Mouse (Mus musculus): Measurements from ENCODE around the gene Hltf. TPM values are rescaled to one million over a fixed set of nuclear protein-coding genes. Genes with fewer than 3 reads are reported as not detected.
A peak's percentile ranks its signal among the peaks of the same experiment; 100 is the strongest.

Hltf gene
- polyA plus RNA-seq, 1 experiment from 2014 or later, result 18.0 TPM

GRCm38 (mm10) chr3:20136868-20137581 is 79.4 kb downstream of the Hltf start:
- no peak overlapping the region for H3K4me2 ChIP-seq (ENCODE audit: low read depth, low read length)
- no peaks in the 10 kb centered on the region for H3K9me3 ChIP-seq (replicated peaks; ENCODE audit: control insufficient read depth, low read length)
- H3K4me3 ChIP-seq (replicated peaks; ENCODE audit: low read length), result no peak overlapping the region
- H3K4me1 ChIP-seq (ENCODE audit: control insufficient read depth, insufficient read depth, low read length), result no peaks in the 10 kb centered on the region
- no peak overlapping the region; the same call in 1 of the 2 replicates for H3K27ac ChIP-seq (ENCODE audit: low read length)
- ATAC-seq (ENCODE audit: insufficient read depth, low FRiP score), result no peak
- WGBS, result 84% methylated on average over 9 of the region's 9 CpGs
- 0 out of 2 replicates have a peak, but pooled peaks cover 9% of the 10 kb centered on the region for H3K36me3 ChIP-seq (ENCODE audit: control insufficient read depth, insufficient read depth, low read length)
- no peak overlapping the region for H3K9ac ChIP-seq (ENCODE audit: low read length)
- no peaks in the 10 kb centered on the region for H3K27me3 ChIP-seq (ENCODE audit: control insufficient read depth, insufficient read depth, low read length)

- H3K36me3 ChIP-seq (ENCODE audit: control insufficient read depth, insufficient read depth, low read length), result 0 out of 2 replicates have a peak, but pooled peaks cover 9% of the 10 kb centered on the region
- no peak for ATAC-seq (ENCODE audit: insufficient read depth, low FRiP score)
- no peaks in the 10 kb centered on the region for H3K27me3 ChIP-seq (ENCODE audit: control insufficient read depth, insufficient read depth, low read length)
- no peak overlapping the region for H3K9ac ChIP-seq (ENCODE audit: low read length)
- H3K4me1 ChIP-seq (ENCODE audit: control insufficient read depth, insufficient read depth, low read length), result no peaks in the 10 kb centered on the region
- no peak overlapping the region for H3K4me2 ChIP-seq (ENCODE audit: low read depth, low read length)
- H3K27ac ChIP-seq (ENCODE audit: low read length), result no peak overlapping the region
- H3K9me3 ChIP-seq (replicated peaks; ENCODE audit: control insufficient read depth, low read length), result no peaks in the 10 kb centered on the region
- H3K4me3 ChIP-seq (replicated peaks; ENCODE audit: low read length), result no peak overlapping the region
Observed at GRCm38 (mm10) chr3:20141240-20141639, 83.6 kb downstream of the Hltf start.

- H3K27ac ChIP-seq (ENCODE audit: low read length), result no peak overlapping the region
- no peak overlapping the region for H3K4me2 ChIP-seq (ENCODE audit: low read depth, low read length)
- H3K9ac ChIP-seq (ENCODE audit: low read length), result no peak overlapping the region
- peak; percentile 56; the same call in 1 of the 2 replicates for ATAC-seq (ENCODE audit: insufficient read depth, low FRiP score)
- 0 out of 2 replicates have a peak, but pooled peaks cover 9% of the 10 kb centered on the region for H3K36me3 ChIP-seq (ENCODE audit: control insufficient read depth, insufficient read depth, low read length)
- 48% methylated on average over 1 of the region's 1 CpGs for WGBS
- no peaks in the 10 kb centered on the region for H3K9me3 ChIP-seq (replicated peaks; ENCODE audit: control insufficient read depth, low read length)
- H3K4me1 ChIP-seq (ENCODE audit: control insufficient read depth, insufficient read depth, low read length), result no peaks in the 10 kb centered on the region
- H3K27me3 ChIP-seq (ENCODE audit: control insufficient read depth, insufficient read depth, low read length), result no peaks in the 10 kb centered on the region
- H3K4me3 ChIP-seq (replicated peaks; ENCODE audit: low read length), result no peak overlapping the region
Observed at GRCm38 (mm10) chr3:20141679-20142078, 84.1 kb downstream of the Hltf start.

GRCm38 (mm10) chr3:20142101-20142500 is 84.5 kb downstream of the Hltf start:
- H3K27ac ChIP-seq (ENCODE audit: low read length), result no peak overlapping the region
- no peak overlapping the region for H3K9ac ChIP-seq (ENCODE audit: low read length)
- H3K4me2 ChIP-seq (ENCODE audit: low read depth, low read length), result no peak overlapping the region
- no peaks in the 10 kb centered on the region for H3K9me3 ChIP-seq (replicated peaks; ENCODE audit: control insufficient read depth, low read length)
- H3K36me3 ChIP-seq (ENCODE audit: control insufficient read depth, insufficient read depth, low read length), result 0 out of 2 replicates have a peak, but pooled peaks cover 6% of the 10 kb centered on the region
- H3K4me1 ChIP-seq (ENCODE audit: control insufficient read depth, insufficient read depth, low read length), result no peaks in the 10 kb centered on the region; the same call in 1 of the 2 replicates
- H3K4me3 ChIP-seq (replicated peaks; ENCODE audit: low read length), result no peak overlapping the region
- H3K27me3 ChIP-seq (ENCODE audit: control insufficient read depth, insufficient read depth, low read length), result no peaks in the 10 kb centered on the region
- WGBS, result 75% methylated on average over 2 of the region's 2 CpGs
- ATAC-seq (ENCODE audit: insufficient read depth, low FRiP score), result no peak

DNA sequence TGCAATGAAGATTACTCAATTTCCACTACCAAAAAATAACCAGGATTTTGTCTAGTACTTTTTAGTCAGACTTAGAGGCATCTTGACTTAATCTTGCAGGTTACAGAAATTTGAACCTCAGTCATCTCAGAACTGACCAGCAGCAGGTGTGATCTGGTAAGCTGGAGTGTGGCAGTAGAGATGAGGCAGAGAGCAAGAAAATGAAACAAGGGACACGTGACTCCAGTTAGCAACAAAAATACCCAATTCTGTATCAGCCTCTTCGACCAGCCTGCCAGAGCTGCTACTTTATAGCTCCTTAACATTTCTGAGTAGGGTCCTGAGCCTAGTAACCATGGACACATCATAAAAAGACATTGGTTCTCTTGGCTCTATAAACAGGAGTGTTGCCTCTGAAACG is 85.0 kb downstream of the Hltf start:
- no peak for ATAC-seq (ENCODE audit: insufficient read depth, low FRiP score)
- 74% methylated on average over 3 of the region's 3 CpGs for WGBS
- Histone ChIP-seq H3K36me3 (ENCODE audit: control insufficient read depth, insufficient read depth, low read length) (0 out of 2 replicates have a peak, but pooled peaks cover 5% of the 10 kb centered on the region), H3K4me3 (replicated peaks; ENCODE audit: low read length) (no peak overlapping the region), H3K9ac (ENCODE audit: low read length) (no peak overlapping the region), H3K4me2 (ENCODE audit: low read depth, low read length) (no peak overlapping the region), H3K9me3 (replicated peaks; ENCODE audit: control insufficient read depth, low read length) (no peaks in the 10 kb centered on the region), H3K27ac (ENCODE audit: low read length) (no peak overlapping the region), H3K27me3 (ENCODE audit: control insufficient read depth, insufficient read depth, low read length) (no peaks in the 10 kb centered on the region), H3K4me1 (ENCODE audit: control insufficient read depth, insufficient read depth, low read length) (no peaks in the 10 kb centered on the region; the same call in 1 of the 2 replicates)

GRCm38 (mm10) chr3:20143726-20144125 is 86.1 kb downstream of the Hltf start:
- 77% methylated on average over 3 of the region's 3 CpGs for WGBS
- Histone ChIP-seq H3K36me3 (ENCODE audit: control insufficient read depth, insufficient read depth, low read length) (0 out of 2 replicates have a peak, but pooled peaks cover 5% of the 10 kb centered on the region), H3K9me3 (replicated peaks; ENCODE audit: control insufficient read depth, low read length) (no peaks in the 10 kb centered on the region), H3K4me1 (ENCODE audit: control insufficient read depth, insufficient read depth, low read length) (no peaks in the 10 kb centered on the region; the same call in 1 of the 2 replicates), H3K4me3 (replicated peaks; ENCODE audit: low read length) (no peak overlapping the region), H3K4me2 (ENCODE audit: low read depth, low read length) (no peak overlapping the region), H3K27me3 (ENCODE audit: control insufficient read depth, insufficient read depth, low read length) (no peaks in the 10 kb centered on the region), H3K27ac (ENCODE audit: low read length) (no peak overlapping the region), H3K9ac (ENCODE audit: low read length) (no peak overlapping the region)
- ATAC-seq (ENCODE audit: insufficient read depth, low FRiP score), result no peak

DNA sequence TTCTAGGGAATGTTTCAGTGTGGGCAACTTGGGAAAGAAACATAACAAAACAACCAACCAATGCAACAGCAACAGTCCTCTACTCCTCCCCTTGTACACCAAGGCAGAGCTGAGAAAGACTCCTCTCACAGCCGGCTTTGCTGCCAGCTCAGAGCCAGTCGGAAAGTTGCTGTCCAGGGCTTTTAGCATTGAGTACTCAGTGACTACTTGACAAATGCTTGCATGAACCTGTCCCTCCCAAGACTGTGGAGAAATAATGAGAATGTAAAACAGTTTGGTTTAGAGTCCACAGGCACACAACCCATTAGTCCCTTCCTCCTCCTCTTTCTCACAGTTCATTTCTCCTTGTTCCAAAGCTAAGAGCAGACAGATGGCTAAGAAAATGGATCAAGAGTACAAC is 86.8 kb downstream of the Hltf start:
- no peaks in the 10 kb centered on the region for H3K9me3 ChIP-seq (replicated peaks; ENCODE audit: control insufficient read depth, low read length)
- no peak overlapping the region for H3K27ac ChIP-seq (ENCODE audit: low read length)
- 26% methylated on average over 2 of the region's 2 CpGs for WGBS
- H3K4me1 ChIP-seq (ENCODE audit: control insufficient read depth, insufficient read depth, low read length), result no peaks in the 10 kb centered on the region; the same call in 1 of the 2 replicates
- H3K9ac ChIP-seq (ENCODE audit: low read length), result no peak overlapping the region
- no peaks in the 10 kb centered on the region for H3K27me3 ChIP-seq (ENCODE audit: control insufficient read depth, insufficient read depth, low read length)
- H3K4me2 ChIP-seq (ENCODE audit: low read depth, low read length), result no peak overlapping the region
- no peak overlapping the region for H3K4me3 ChIP-seq (replicated peaks; ENCODE audit: low read length)
- H3K36me3 ChIP-seq (ENCODE audit: control insufficient read depth, insufficient read depth, low read length), result 0 out of 2 replicates have a peak, but pooled peaks cover 5% of the 10 kb centered on the region
- ATAC-seq (ENCODE audit: insufficient read depth, low FRiP score), result no peak

GRCm38 (mm10) chr3:20145696-20146113 is 88.1 kb downstream of the Hltf start:
- WGBS, result 65% methylated on average over 1 of the region's 1 CpGs
- no peaks in the 10 kb centered on the region for H3K9me3 ChIP-seq (replicated peaks; ENCODE audit: control insufficient read depth, low read length)
- H3K27ac ChIP-seq (ENCODE audit: low read length), result no peak overlapping the region
- no peak for ATAC-seq (ENCODE audit: insufficient read depth, low FRiP score)
- no peaks in the 10 kb centered on the region for H3K27me3 ChIP-seq (ENCODE audit: control insufficient read depth, insufficient read depth, low read length)
- no peak overlapping the region for H3K4me3 ChIP-seq (replicated peaks; ENCODE audit: low read length)
- no peak overlapping the region for H3K9ac ChIP-seq (ENCODE audit: low read length)
- H3K36me3 ChIP-seq (ENCODE audit: control insufficient read depth, insufficient read depth, low read length), result no peaks in the 10 kb centered on the region
- no peaks in the 10 kb centered on the region; the same call in 1 of the 2 replicates for H3K4me1 ChIP-seq (ENCODE audit: control insufficient read depth, insufficient read depth, low read length)
- no peak overlapping the region for H3K4me2 ChIP-seq (ENCODE audit: low read depth, low read length)

DNA sequence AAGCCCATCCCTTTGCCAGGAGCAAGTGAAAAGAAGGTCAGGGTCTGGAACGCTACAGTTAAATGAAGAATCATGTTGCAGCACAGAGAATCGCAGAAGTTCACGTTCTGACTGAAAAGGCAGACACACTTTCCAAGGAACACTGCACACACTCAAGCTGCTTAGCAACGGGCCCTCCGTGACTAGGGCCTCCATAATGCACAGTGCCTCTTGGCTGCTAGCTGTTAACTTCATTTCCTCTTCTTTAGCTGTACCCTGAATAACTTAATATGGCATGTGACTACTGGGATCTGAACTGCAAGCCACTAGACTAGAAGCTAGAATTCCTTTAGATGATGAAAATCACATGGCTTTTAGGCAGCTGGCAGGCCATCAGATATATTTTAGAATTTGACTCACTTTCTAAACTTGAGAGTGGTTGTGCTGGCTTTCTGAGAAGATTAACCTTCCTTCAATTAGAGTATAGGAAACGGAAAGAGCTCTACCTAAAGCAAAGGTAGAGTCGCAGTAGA is 89.3 kb downstream of the Hltf start:
- Histone ChIP-seq H3K27me3 (ENCODE audit: control insufficient read depth, insufficient read depth, low read length) (no peaks in the 10 kb centered on the region), H3K9me3 (replicated peaks; ENCODE audit: control insufficient read depth, low read length) (no peaks in the 10 kb centered on the region), H3K27ac (ENCODE audit: low read length) (no peak overlapping the region), H3K9ac (ENCODE audit: low read length) (no peak overlapping the region), H3K4me1 (ENCODE audit: control insufficient read depth, insufficient read depth, low read length) (no peaks in the 10 kb centered on the region; the same call in 1 of the 2 replicates), H3K36me3 (ENCODE audit: control insufficient read depth, insufficient read depth, low read length) (no peaks in the 10 kb centered on the region), H3K4me2 (ENCODE audit: low read depth, low read length) (no peak overlapping the region), H3K4me3 (replicated peaks; ENCODE audit: low read length) (no peak overlapping the region)
- ATAC-seq (ENCODE audit: insufficient read depth, low FRiP score), result no peak
- WGBS, result 70% methylated on average over 7 of the region's 7 CpGs

All from stomach, embryonic 16.5 days (tissue).